Mouse (Mus musculus): ENCODE data around the gene Rab6b. TPM values are rescaled to one million over a fixed set of nuclear protein-coding genes. Genes with fewer than 3 reads are reported as not detected.
A peak's percentile ranks its signal among the peaks of the same experiment; 100 is the strongest.

Gene Rab6b
- total RNA-seq, 2 experiments from 2014 or later = 0.42 to 0.61 TPM

- ATAC-seq (replicated peaks; ENCODE audit: low FRiP score, poor library complexity, severe bottlenecking) = peak; percentile 83
Measured at GRCm38 (mm10) chr9:103092248-103092647, 19.3 kb upstream of the Rab6b start.

- no peak for ATAC-seq (replicated peaks; ENCODE audit: low FRiP score, poor library complexity, severe bottlenecking)
Measured at GRCm38 (mm10) chr9:103093681-103094080, 17.9 kb upstream of the Rab6b start.

GRCm38 (mm10) chr9:103108341-103108798 is 3.2 kb upstream of the Rab6b start:
- peak; percentile 70 for ATAC-seq (replicated peaks; ENCODE audit: low FRiP score, poor library complexity, severe bottlenecking)

GRCm38 (mm10) chr9:103108943-103109670 is 2.5 kb upstream of the Rab6b start:
- ATAC-seq (replicated peaks; ENCODE audit: low FRiP score, poor library complexity, severe bottlenecking) = no peak

- no peak for ATAC-seq (replicated peaks; ENCODE audit: low FRiP score, poor library complexity, severe bottlenecking)
Measured at GRCm38 (mm10) chr9:103109911-103110310, 1.7 kb upstream of the Rab6b start.

GRCm38 (mm10) chr9:103110727-103111501 is 673 bp upstream of the Rab6b start:
- no peak for ATAC-seq (replicated peaks; ENCODE audit: low FRiP score, poor library complexity, severe bottlenecking)

- ATAC-seq (replicated peaks; ENCODE audit: low FRiP score, poor library complexity, severe bottlenecking) = no peak
Measured at GRCm38 (mm10) chr9:103112471-103113271, 1.1 kb downstream of the Rab6b start.

GRCm38 (mm10) chr9:103113351-103113750 is 1.8 kb downstream of the Rab6b start:
- no peak for ATAC-seq (replicated peaks; ENCODE audit: low FRiP score, poor library complexity, severe bottlenecking)

GRCm38 (mm10) chr9:103114326-103114725 is 2.7 kb downstream of the Rab6b start:
- ATAC-seq (replicated peaks; ENCODE audit: low FRiP score, poor library complexity, severe bottlenecking) = no peak

GRCm38 (mm10) chr9:103114901-103115300 is 3.3 kb downstream of the Rab6b start:
- ATAC-seq (replicated peaks; ENCODE audit: low FRiP score, poor library complexity, severe bottlenecking) = no peak

- no peak for ATAC-seq (replicated peaks; ENCODE audit: low FRiP score, poor library complexity, severe bottlenecking)
Measured at GRCm38 (mm10) chr9:103116941-103117340, 5.4 kb downstream of the Rab6b start.

GRCm38 (mm10) chr9:103117495-103117894 is 5.9 kb downstream of the Rab6b start:
- ATAC-seq (replicated peaks; ENCODE audit: low FRiP score, poor library complexity, severe bottlenecking) = no peak

GRCm38 (mm10) chr9:103117951-103118350 is 6.4 kb downstream of the Rab6b start:
- ATAC-seq (replicated peaks; ENCODE audit: low FRiP score, poor library complexity, severe bottlenecking) = no peak

- ATAC-seq (replicated peaks; ENCODE audit: low FRiP score, poor library complexity, severe bottlenecking) = no peak
Measured at GRCm38 (mm10) chr9:103118651-103119275, 7.2 kb downstream of the Rab6b start.

GRCm38 (mm10) chr9:103119781-103120180 is 8.2 kb downstream of the Rab6b start:
- no peak for ATAC-seq (replicated peaks; ENCODE audit: low FRiP score, poor library complexity, severe bottlenecking)

- ATAC-seq (replicated peaks; ENCODE audit: low FRiP score, poor library complexity, severe bottlenecking) = no peak
Measured at GRCm38 (mm10) chr9:103120231-103120630, 8.6 kb downstream of the Rab6b start.

GRCm38 (mm10) chr9:103121546-103121945 is 10.0 kb downstream of the Rab6b start:
- ATAC-seq (replicated peaks; ENCODE audit: low FRiP score, poor library complexity, severe bottlenecking) = no peak

- ATAC-seq (replicated peaks; ENCODE audit: low FRiP score, poor library complexity, severe bottlenecking) = no peak
Measured at GRCm38 (mm10) chr9:103124746-103125145, 13.2 kb downstream of the Rab6b start.

- ATAC-seq (replicated peaks; ENCODE audit: low FRiP score, poor library complexity, severe bottlenecking) = no peak
Measured at GRCm38 (mm10) chr9:103133493-103134124, 22.0 kb downstream of the Rab6b start.

All from erythroid progenitor cell, adult 5-6 weeks (primary cell).